Mouse (Mus musculus): Measurements from ENCODE around the gene Nkap.
A peak's percentile ranks its signal among the peaks of the same experiment; 100 is the strongest.
"Not testable (repeated sequence)": the region's sequence is repeated elsewhere in the genome, so short reads cannot be mapped to it uniquely, and the experiment has no call there.

The Nkap gene

GRCm38 (mm10) chrX:37126671-37127358, at the start of gene Nkap:
Gene Nkap (plus strand): TSS chrX:37126795.
- peak; percentile 63 for DNase-seq (ENCODE audit: low read depth, low spot score)

GRCm38 (mm10) chrX:37080345-37080744, 46.2 kb upstream of the Nkap start:
- DNase-seq (ENCODE audit: low read depth, low spot score), result not testable (repeated sequence)

- DNase-seq (ENCODE audit: low read depth, low spot score), result no peak
Observed at GRCm38 (mm10) chrX:37081194-37081593, 45.4 kb upstream of the Nkap start.

GRCm38 (mm10) chrX:37084318-37084926, 42.2 kb upstream of the Nkap start:
- no peak for DNase-seq (ENCODE audit: low read depth, low spot score)

- DNase-seq (ENCODE audit: low read depth, low spot score), result peak; percentile 83
Observed at GRCm38 (mm10) chrX:37084927-37085660, 41.5 kb upstream of the Nkap start, which contains the start of gene Rpl39. Gene Rpl39 (minus strand): TSS chrX:37085402.

DNA sequence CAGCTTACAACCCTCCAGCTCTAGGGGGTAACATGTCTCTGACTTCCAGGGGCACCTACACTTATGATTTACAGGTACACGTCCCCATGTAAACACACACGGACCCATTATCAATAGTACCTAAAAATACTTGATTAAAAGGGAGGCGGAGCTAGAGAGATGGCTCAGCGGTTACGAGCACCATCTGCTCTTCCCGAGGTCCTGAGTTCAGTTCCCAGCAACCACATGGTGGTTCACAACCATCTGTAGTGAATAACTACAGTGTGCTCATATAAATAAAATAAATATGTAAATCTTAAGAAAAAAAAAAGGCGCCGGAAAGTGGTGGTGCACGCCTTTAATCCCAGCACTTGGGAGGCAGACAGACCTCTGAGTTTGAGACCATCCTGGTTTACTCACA, 40.9 kb upstream of the Nkap start:
- no peak for DNase-seq (ENCODE audit: low read depth, low spot score)

DNA sequence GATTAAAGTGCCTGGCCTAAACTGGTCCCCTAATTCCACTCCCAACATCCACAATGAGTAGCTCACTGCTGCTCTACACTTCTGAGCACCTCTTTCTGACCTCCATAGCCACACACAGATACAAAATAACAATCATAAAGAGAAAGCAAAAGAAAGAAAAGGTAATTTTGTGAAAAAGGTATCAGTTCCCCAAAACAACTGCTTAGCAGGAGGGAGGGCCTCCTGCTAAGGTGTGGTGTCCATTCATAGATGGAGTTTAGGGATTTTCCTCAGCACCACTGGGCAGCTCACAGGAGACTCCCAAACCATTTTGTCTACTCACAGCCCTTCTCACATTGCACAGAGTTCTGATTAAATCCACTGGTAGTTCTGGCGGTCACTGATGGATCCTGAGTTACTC, 37.8 kb upstream of the Nkap start:
- no peak for DNase-seq (ENCODE audit: low read depth, low spot score)

- DNase-seq (ENCODE audit: low read depth, low spot score), result no peak
Observed at GRCm38 (mm10) chrX:37091457-37091856, 35.1 kb upstream of the Nkap start.

GRCm38 (mm10) chrX:37095106-37095768, 31.4 kb upstream of the Nkap start:
- no peak for DNase-seq (ENCODE audit: low read depth, low spot score)

DNA sequence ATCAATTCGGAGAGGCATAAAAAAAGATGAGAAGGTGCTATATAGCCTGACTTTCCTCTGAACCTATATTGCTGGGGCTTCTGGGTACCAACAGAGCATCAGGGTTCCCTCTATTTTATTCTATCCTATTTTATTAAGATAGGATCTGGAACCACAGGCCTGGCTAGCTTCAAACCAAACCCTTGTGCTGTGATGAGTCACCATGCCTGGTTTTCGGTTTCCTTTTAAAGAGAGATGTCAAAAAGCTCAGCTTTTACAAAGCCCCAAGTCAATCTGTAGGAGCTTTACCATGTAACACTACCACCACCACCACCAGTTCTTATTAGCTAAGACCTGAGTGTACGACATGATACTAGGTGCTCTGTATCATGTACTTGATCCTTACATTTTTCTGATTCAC, 27.9 kb upstream of the Nkap start:
- DNase-seq (ENCODE audit: low read depth, low spot score), result no peak

DNA sequence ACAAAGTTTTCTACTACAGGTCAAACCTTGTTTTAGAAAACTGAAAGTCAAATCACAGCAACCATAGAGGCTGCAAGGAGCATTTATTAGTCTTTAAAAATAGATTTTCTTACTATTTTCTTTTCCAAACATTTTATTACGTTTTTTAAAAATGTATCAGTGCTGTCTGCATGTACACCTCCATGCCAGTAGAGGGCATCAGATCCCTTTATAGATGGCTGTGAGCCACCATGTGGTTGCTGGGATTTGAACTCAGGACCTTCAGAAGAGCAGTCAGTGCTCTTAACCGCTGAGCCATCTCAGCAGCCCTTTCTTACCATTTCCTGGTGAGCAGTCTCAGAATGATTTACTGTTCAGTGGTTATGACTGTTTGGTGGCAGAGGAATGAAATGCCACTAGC, 22.8 kb upstream of the Nkap start:
- DNase-seq (ENCODE audit: low read depth, low spot score), result no peak

- no peak for DNase-seq (ENCODE audit: low read depth, low spot score)
Observed at GRCm38 (mm10) chrX:37109526-37110192, 16.9 kb upstream of the Nkap start.

- peak; percentile 87 for DNase-seq (ENCODE audit: low read depth, low spot score)
Observed at GRCm38 (mm10) chrX:37110193-37110880, 16.3 kb upstream of the Nkap start, which contains the start of gene Upf3b. Gene Upf3b (minus strand): TSS chrX:37110322.

DNA sequence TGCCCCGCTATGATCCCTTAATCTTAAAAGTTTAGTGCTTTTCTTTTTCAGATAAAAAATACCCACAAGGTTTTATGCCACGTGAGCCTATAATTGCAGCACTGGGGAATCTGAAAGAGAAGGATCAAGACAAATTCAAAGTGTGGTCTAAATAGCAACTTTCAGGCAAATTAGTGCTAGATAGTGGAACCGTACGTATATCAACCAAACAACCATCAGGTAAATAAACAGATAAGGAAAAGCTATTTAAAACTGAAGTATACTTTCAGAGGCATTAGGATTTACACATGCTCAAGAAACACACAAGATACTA, 15.8 kb upstream of the Nkap start:
- DNase-seq (ENCODE audit: low read depth, low spot score), result no peak

- DNase-seq (ENCODE audit: low read depth, low spot score), result no peak
Observed at GRCm38 (mm10) chrX:37117085-37117484, 9.5 kb upstream of the Nkap start.

DNA sequence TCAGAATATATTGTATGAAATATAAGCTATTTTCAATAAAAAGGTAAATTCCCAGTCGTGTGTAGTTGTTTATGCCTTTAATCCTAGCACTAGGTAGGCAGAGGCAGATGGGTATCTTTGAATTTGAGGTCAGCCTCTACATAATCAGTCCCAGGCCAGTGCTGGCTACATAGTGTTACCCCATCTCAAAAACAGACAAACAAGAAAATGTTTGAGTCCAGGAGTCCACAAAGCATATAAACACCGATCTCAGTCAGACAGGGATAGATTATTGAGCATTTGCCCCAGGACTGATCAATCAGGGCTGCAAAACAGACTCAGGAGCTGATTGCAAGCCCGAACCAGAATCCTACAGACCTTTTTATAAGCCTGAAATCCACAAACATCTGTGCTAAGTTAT, 7.0 kb upstream of the Nkap start:
- no peak for DNase-seq (ENCODE audit: low read depth, low spot score)

DNA sequence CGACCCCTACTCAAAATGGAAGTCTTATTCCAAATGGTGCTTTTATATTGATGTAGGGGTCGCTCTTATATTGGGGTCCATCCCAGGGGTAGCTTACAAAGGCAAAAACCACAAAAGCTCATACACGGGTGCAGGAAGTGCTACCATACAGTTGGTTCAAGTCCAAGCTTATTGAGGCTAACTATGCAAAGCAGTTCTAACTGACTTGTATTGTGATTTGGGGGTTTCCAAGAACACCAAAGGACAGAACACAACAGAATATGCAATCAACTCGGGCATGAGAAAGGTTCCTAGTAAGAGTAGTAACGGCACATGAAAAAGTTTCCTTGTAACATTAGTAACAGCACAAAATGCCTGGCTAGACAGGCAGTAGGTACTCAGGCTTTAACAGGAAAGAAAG, 6.4 kb upstream of the Nkap start:
- DNase-seq (ENCODE audit: low read depth, low spot score), result no peak

GRCm38 (mm10) chrX:37125511-37125910, 1.1 kb upstream of the Nkap start:
- no peak for DNase-seq (ENCODE audit: low read depth, low spot score)

- DNase-seq (ENCODE audit: low read depth, low spot score), result no peak
Observed at GRCm38 (mm10) chrX:37141732-37142131, 15.1 kb downstream of the Nkap start.

DNA sequence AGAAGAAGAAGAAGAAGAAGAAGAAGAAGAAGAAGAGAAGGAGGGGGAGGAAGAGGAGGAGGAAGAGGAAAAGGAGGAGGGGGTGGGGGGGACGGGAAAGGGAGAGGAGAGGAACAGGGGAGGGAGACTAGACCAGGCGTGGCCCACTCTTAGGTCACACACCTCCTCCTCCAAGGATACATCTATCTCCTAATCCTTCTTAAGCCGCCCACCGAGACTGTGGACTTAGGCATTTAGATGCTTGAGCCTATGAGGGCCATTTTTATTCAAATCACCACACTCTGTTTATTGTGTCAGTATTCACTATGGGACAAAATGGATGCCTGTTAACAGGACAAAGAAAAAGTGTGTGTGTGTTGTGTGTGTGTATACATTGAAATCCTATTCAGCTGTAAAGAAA, 17.9 kb downstream of the Nkap start:
- DNase-seq (ENCODE audit: low read depth, low spot score), result not testable (repeated sequence)

DNA sequence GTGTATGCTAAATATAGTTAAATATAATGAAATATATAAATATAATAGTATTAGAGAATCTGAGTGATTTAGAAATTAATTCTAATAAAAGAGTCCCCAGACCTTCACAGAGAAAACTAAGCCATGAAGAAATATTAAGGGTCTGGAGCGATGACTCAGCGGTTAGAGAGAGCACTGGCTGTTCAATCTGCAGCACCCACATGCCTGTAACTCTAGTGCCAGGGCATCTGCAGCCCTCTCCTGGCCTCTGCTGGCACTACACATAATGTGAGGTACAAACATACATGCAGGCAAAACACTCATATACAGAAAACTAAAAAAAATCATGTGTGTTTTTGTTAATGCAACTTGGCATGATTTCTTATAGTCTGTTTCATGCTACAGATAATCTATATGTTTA, 18.4 kb downstream of the Nkap start:
- peak; percentile 5 for DNase-seq (ENCODE audit: low read depth, low spot score)
